Mouse (Mus musculus): ENCODE data around the gene Slc16a11.

DNA sequence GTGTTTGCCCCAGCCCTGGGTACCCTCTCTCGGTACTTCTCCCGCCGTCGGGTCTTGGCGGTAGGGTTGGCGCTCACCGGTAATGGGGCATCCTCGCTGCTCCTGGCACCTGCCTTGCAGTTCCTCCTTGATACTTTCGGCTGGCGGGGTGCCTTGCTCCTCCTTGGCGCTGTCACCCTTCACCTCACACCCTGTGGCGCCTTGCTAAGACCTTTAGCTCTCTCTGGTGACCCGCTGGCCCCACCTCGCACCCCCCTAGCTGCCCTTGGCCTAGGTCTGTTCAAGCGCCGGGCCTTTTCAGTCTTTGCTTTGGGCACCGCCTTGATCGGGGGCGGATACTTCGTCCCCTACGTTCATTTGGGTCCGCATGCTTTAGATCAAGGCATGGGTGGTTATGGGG, 2.7 kb downstream of the Slc16a11 start:
- no peak for TF ChIP-seq POLR2A (IDR thresholded peaks at IDR 0.05; ENCODE audit: extremely low read depth, insufficient read depth, low read length)
- no peak for TF ChIP-seq CTCF (IDR thresholded peaks at IDR 0.05; ENCODE audit: low read depth, low read length)
